Mouse (Mus musculus) forebrain, embryonic 12.5 days (tissue): ENCODE measurements around the gene Hspa12a. TPM values are rescaled to one million over a fixed set of nuclear protein-coding genes. Genes with fewer than 3 reads are reported as not detected.

Experiments used
- ATAC-seq: fragments of 200-750 bp; cut with Nextera tagmentation; 2 replicates; pipeline ENCODE4 v1.8.0; 2017; ENCODE audit warnings: moderate TSS enrichment; ENCODE audit not compliant: low FRiP score
- H3K27ac ChIP-seq: fragments of 300-500 bp; sonication (generic); 2 replicates; pipeline ENCODE4 v1.5.1; 2016; ENCODE audit warnings: mild to moderate bottlenecking
- H3K27me3 ChIP-seq: fragments of 300-500 bp; sonication (generic); 2 replicates; pipeline ENCODE4 v1.6.1; 2016; ENCODE audit warnings: mild to moderate bottlenecking
- H3K36me3 ChIP-seq: fragments of 300-500 bp; sonication (generic); replicated peaks from 2 replicates; pipeline ENCODE4 v1.6.1; 2016; ENCODE audit warnings: mild to moderate bottlenecking
- H3K4me1 ChIP-seq: fragments of 300-500 bp; sonication (generic); 2 replicates; pipeline ENCODE4 v1.6.1; 2016
- H3K4me2 ChIP-seq: fragments of 300-500 bp; sonication (generic); 2 replicates; pipeline ENCODE4 v1.6.1; 2016; ENCODE audit warnings: mild to moderate bottlenecking, moderate library complexity
- H3K4me3 ChIP-seq: fragments of 300-500 bp; sonication (generic); replicated peaks from 2 replicates; pipeline ENCODE4 v1.5.1; 2016; ENCODE audit warnings: mild to moderate bottlenecking
- H3K9ac ChIP-seq: fragments of 300-500 bp; sonication (generic); 2 replicates; pipeline ENCODE4 v1.6.1; 2016; ENCODE audit warnings: mild to moderate bottlenecking
- H3K9me3 ChIP-seq: fragments of 300-500 bp; sonication (generic); 2 replicates; pipeline ENCODE4 v1.6.1; 2016
- WGBS: fragments of 180-500 bp; shearing (Covaris S2); methylation state at CpG from one replicate; pipeline ENCODE4 v1.1.7; 2016; 5-methylcytosine and 5-hydroxymethylcytosine counted together
- microRNA-seq: library from miRNA; unstranded; fragments of <30 nt; microRNA quantifications from one replicate; pipeline ENCODE4, GENCODE M21; 2017
- polyA plus RNA-seq: library from polyadenylated mRNA; unstranded; fragments of >200 nt; fragmentation: Nextera tagmentation; extraction: Ambion mirVana; gene quantifications from 2 replicates; pipeline ENCODE4 v1.2.1, GENCODE M21; 2016

Hspa12a gene
- polyA plus RNA-seq, 1 experiment from 2014 or later, result 17.0 TPM

DNA sequence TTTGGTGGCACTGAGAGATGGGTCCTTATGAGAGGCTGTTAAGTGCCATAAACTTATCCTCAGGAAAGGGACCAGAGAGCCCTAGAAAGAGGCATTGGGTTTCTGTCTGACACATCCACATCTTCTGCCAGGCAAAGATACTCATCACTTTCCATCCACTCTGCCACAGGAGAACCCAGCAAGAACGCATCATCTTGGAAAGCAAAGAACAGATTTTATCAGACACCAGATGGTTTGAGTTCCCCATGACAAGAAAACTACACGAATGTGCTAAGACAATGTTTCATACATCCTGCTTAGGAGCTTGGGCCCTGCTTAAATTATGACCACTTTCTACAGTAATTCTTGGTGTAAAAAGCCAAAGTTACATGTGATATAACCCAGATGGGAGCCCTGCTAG lies 192.6 kb downstream of the Hspa12a start:
- H3K9ac ChIP-seq, result no peak overlapping the region
- H3K4me2 ChIP-seq, result no peak overlapping the region
- ATAC-seq, result no peak
- H3K4me1 ChIP-seq, result no peaks in the 10 kb centered on the region
- no peaks in the 10 kb centered on the region for H3K36me3 ChIP-seq
- H3K9me3 ChIP-seq, result no peaks in the 10 kb centered on the region
- H3K27me3 ChIP-seq, result no peaks in the 10 kb centered on the region
- no peak overlapping the region for H3K4me3 ChIP-seq
- 84% methylated on average over 2 of the region's 2 CpGs for WGBS
- no peak overlapping the region for H3K27ac ChIP-seq

DNA sequence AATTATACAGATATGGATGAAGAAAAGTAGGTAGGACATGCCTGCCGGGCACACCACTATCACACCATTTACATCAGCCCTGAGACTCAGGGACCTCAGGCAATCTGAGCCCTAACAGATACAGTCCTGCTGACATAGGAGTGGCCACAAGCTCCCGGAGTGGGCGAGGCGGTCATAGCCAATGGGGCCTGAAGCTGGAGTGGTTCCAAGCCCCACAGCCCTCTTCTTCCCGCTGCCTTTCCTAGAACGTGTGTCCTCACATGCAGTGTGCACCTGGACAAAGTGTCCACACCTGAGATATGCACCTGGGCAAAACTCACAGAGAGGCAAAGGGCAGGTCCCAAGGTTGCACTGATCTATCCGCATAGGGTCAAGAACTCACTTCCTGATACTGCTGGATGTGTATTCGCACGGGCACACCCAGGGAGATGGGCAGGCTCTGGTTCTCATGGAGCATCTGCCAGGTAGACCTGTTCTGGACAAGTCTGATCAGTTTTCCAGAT lies 195.9 kb downstream of the Hspa12a start:
- ATAC-seq, result no peak
- H3K9me3 ChIP-seq, result no peaks in the 10 kb centered on the region
- H3K36me3 ChIP-seq, result no peaks in the 10 kb centered on the region
- no peak overlapping the region for H3K9ac ChIP-seq
- H3K27me3 ChIP-seq, result no peaks in the 10 kb centered on the region
- H3K4me3 ChIP-seq, result no peak overlapping the region
- no peak overlapping the region for H3K27ac ChIP-seq
- no peak overlapping the region for H3K4me2 ChIP-seq
- WGBS, result 90% methylated on average over 9 of the region's 9 CpGs
- H3K4me1 ChIP-seq, result no peaks in the 10 kb centered on the region

Small RNAs within 50 kb of the gene (microRNA-seq; reads per million reads assigned to microRNA genes)
- 5.1 reads per million, percentile 18 among the genes with 10 or more reads in this experiment for gene Mir3086

Other genes with a start within 250 kb of the Hspa12a start
- gene Pnliprp1, start 214.8 kb downstream of the Hspa12a start, polyA plus RNA-seq, result not detected in 2 replicates
- gene Pnliprp2, start 183.9 kb downstream of the Hspa12a start, polyA plus RNA-seq, result not detected in 2 replicates
- not detected in 2 replicates for gene 1700019N19Rik, start 149.2 kb downstream of the Hspa12a start, polyA plus RNA-seq
- gene Eno4, start 229 bp downstream of the Hspa12a start, polyA plus RNA-seq, result 0.79 and 1.6 TPM in 2 replicates
- gene Shtn1, start 132.4 kb upstream of the Hspa12a start, polyA plus RNA-seq, result 11.2 and 14.2 TPM in 2 replicates
- gene Vax1, start 226.4 kb upstream of the Hspa12a start, polyA plus RNA-seq, result 4.2 and 6.8 TPM in 2 replicates